Mouse (Mus musculus) midbrain, postnatal 0 days (tissue): ENCODE data around the gene Tas2r126. TPM values are rescaled to one million over a fixed set of nuclear protein-coding genes. Genes with fewer than 3 reads are reported as not detected.

ENCODE experiments used
- ATAC-seq: fragments of 200-750 bp; cut with Nextera tagmentation; 2 replicates; pipeline ENCODE4 v1.8.0; 2017; ENCODE audit warnings: moderate number of reproducible peaks, mild to moderate bottlenecking, moderate TSS enrichment, moderate library complexity; ENCODE audit not compliant: low FRiP score
- DNase-seq: peaks from one replicate; pipeline ENCODE4 v3.0.0-alpha.2; 2015; ENCODE audit warnings: low spot score
- H3K27ac ChIP-seq: fragments of 300-500 bp; sonication (generic); 2 replicates; pipeline ENCODE4 v1.5.1; 2014; ENCODE audit warnings: low read depth, mild to moderate bottlenecking, low read length, mixed read lengths
- H3K27me3 ChIP-seq: fragments of 300-500 bp; sonication (generic); 2 replicates; pipeline ENCODE4 v1.6.1; 2014; ENCODE audit warnings: low read length, control low read depth, mixed read lengths; ENCODE audit not compliant: insufficient read depth
- H3K36me3 ChIP-seq: fragments of 300-500 bp; sonication (generic); 2 replicates; pipeline ENCODE4 v1.6.1; 2014; ENCODE audit warnings: low read length, control low read depth, mixed read lengths; ENCODE audit not compliant: insufficient read depth
- H3K4me1 ChIP-seq: fragments of 300-500 bp; sonication (generic); 2 replicates; pipeline ENCODE4 v1.6.1; 2014; ENCODE audit warnings: mild to moderate bottlenecking, control low read depth, antibody characterized with exemption, low read length, mixed read lengths; ENCODE audit not compliant: insufficient read depth
- H3K4me2 ChIP-seq: fragments of 300-500 bp; sonication (generic); 2 replicates; pipeline ENCODE4 v1.6.1; 2014; ENCODE audit warnings: low read depth, mild to moderate bottlenecking, low read length, mixed read lengths; ENCODE audit not compliant: poor library complexity, severe bottlenecking
- H3K4me3 ChIP-seq: fragments of 300-500 bp; sonication (generic); 2 replicates; pipeline ENCODE4 v1.5.1; 2014; ENCODE audit warnings: low read depth, mild to moderate bottlenecking, low read length, moderate library complexity
- H3K9ac ChIP-seq: fragments of 300-500 bp; sonication (generic); replicated peaks from 2 replicates; pipeline ENCODE4 v1.6.1; 2014; ENCODE audit warnings: mild to moderate bottlenecking, low read length, moderate library complexity, mixed read lengths; ENCODE audit not compliant: poor library complexity, severe bottlenecking
- H3K9me3 ChIP-seq: fragments of 300-500 bp; sonication (generic); 2 replicates; pipeline ENCODE4 v1.6.1; 2016; ENCODE audit warnings: low read length, control low read depth
- CTCF ChIP-seq: IDR thresholded peaks from 2 replicates; pipeline ENCODE4 v1.5.1; 2016; ENCODE audit warnings: antibody characterized with exemption, mild to moderate bottlenecking
- WGBS: fragments of 180-500 bp; shearing (Covaris S2); extraction: QIAGEN DNeasy Blood & Tissue Kit; methylation state at CpG from one replicate; pipeline ENCODE4 v1.1.7; 2014; 5-methylcytosine and 5-hydroxymethylcytosine counted together
- polyA plus RNA-seq: library from polyadenylated mRNA; unstranded; fragments of >200 nt; fragmentation: Nextera tagmentation; extraction: Ambion mirVana; gene quantifications from 2 replicates; pipeline ENCODE4 v1.2.1, GENCODE M21; 2015
- total RNA-seq: library from RNA; depleted of rRNA; stranded (reverse); fragments of >200 nt; gene quantifications from 2 replicates; pipeline ENCODE4 v1.2.3, GENCODE M21; 2014

Gene Tas2r126
- total and polyA plus RNA-seq, 2 experiments from 2014 or later: not detected

DNA sequence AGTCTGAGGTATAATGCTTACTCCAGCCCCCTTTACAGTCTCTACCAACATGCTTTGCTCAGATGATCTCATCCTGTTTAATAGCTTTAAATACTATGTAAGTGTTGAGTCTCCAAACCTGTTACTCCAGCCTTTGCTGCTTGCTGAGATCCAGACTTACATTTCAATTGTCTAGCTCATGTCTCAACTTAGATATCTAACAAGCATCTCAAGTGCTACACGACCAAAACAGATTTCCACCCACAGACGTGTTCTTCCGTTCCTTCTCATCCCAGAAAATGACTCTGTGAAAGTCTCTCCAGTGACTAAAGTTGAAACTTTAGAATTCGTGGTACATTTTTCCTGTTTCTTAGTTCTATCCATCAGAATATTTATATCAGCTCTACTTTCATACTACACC is 8.0 kb upstream of the Tas2r126 start:
- no peak overlapping the region for H3K9ac ChIP-seq
- no peak overlapping the region for H3K4me3 ChIP-seq
- ATAC-seq: no peak
- no peak for DNase-seq
- no peaks in the 10 kb centered on the region for H3K9me3 ChIP-seq
- WGBS: 90% methylated on average over 4 of the region's 4 CpGs
- TF ChIP-seq CTCF: no peak
- H3K4me2 ChIP-seq: no peak overlapping the region
- no peaks in the 10 kb centered on the region for H3K4me1 ChIP-seq
- no peaks in the 10 kb centered on the region for H3K36me3 ChIP-seq
- H3K27me3 ChIP-seq: no peaks in the 10 kb centered on the region
- no peak overlapping the region for H3K27ac ChIP-seq

DNA sequence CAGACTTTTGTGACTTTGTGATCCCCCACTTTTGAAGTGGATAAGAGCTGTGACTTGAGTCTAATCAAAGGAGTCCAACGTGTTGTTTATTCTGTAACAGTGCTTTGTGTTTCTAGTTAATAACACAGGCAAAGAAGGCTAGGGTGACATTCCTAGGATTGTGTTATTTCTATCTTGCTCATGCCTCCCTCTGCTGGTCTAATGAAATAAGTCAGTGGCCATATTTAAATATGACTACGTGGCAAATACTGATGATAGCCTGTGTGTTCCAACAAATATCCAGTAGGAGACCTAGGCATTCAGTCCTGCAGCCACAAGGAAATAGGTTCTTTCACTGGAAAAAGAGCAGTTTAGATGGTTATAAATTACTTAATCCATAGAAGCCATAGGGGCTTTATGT is 781 bp upstream of the Tas2r126 start:
- 57% methylated on average over 2 of the region's 2 CpGs for WGBS
- TF ChIP-seq CTCF: peak; percentile 28

GRCm38 (mm10) chr6:42435490-42435889 is 1.2 kb downstream of the Tas2r126 start:
- Histone ChIP-seq H3K9ac (no peak overlapping the region), H3K4me2 (no peak overlapping the region), H3K27ac (no peak overlapping the region), H3K4me3 (no peak overlapping the region), H3K27me3 (no peaks in the 10 kb centered on the region), H3K9me3 (no peaks in the 10 kb centered on the region), H3K4me1 (no peaks in the 10 kb centered on the region), H3K36me3 (no peaks in the 10 kb centered on the region)
- WGBS: 67% methylated on average over 2 of the region's 2 CpGs
- no peak for DNase-seq
- ATAC-seq: no peak
- no peak for TF ChIP-seq CTCF

More for the DNA sequence above, 781 bp upstream of the Tas2r126 start:
- no peaks in the 10 kb centered on the region for H3K4me1 ChIP-seq
- no peak overlapping the region for H3K4me2 ChIP-seq
- no peak overlapping the region for H3K27ac ChIP-seq
- H3K27me3 ChIP-seq: no peaks in the 10 kb centered on the region
- DNase-seq (no peak), ATAC-seq (no peak)
- no peaks in the 10 kb centered on the region for H3K36me3 ChIP-seq
- H3K9ac ChIP-seq: no peak overlapping the region
- no peaks in the 10 kb centered on the region for H3K9me3 ChIP-seq
- no peak overlapping the region for H3K4me3 ChIP-seq

GRCm38 (mm10) chr6:42441395-42441794 is 7.1 kb downstream of the Tas2r126 start:
- Histone ChIP-seq H3K27ac (no peak overlapping the region), H3K36me3 (no peaks in the 10 kb centered on the region), H3K9ac (no peak overlapping the region), H3K9me3 (no peaks in the 10 kb centered on the region), H3K4me1 (no peaks in the 10 kb centered on the region), H3K4me2 (no peak overlapping the region), H3K27me3 (no peaks in the 10 kb centered on the region), H3K4me3 (no peak overlapping the region)
- no peak for TF ChIP-seq CTCF
- WGBS: 60% methylated on average over 2 of the region's 2 CpGs
- ATAC-seq (no peak), DNase-seq (no peak)

DNA sequence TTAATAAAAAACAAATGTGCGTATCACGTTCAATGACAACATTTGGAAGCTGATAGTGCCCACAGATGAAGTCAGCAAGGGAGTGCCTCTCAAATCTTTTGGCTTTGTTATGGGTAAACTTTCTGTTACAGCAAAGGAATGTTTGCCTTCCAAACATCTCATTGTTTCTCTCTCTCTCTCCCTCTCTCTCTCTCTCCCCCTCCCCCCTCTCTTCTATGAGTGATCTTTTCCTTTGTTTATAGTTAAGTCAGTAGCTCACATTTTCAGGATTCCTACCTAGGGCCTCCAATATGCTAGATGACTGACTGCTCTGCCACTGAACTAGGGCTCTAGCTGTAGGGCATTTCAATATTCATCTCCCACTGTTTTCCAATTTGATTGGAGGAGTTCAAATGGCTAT is 10.2 kb downstream of the Tas2r126 start:
- no peaks in the 10 kb centered on the region for H3K27me3 ChIP-seq
- no peak for TF ChIP-seq CTCF
- no peaks in the 10 kb centered on the region for H3K4me1 ChIP-seq
- no peak overlapping the region for H3K4me2 ChIP-seq
- ATAC-seq (no peak), DNase-seq (no peak)
- H3K9me3 ChIP-seq: no peaks in the 10 kb centered on the region
- H3K9ac ChIP-seq: no peak overlapping the region
- WGBS: 93% methylated on average over 2 of the region's 2 CpGs
- no peak overlapping the region for H3K27ac ChIP-seq
- no peak overlapping the region for H3K4me3 ChIP-seq
- no peaks in the 10 kb centered on the region for H3K36me3 ChIP-seq

DNA sequence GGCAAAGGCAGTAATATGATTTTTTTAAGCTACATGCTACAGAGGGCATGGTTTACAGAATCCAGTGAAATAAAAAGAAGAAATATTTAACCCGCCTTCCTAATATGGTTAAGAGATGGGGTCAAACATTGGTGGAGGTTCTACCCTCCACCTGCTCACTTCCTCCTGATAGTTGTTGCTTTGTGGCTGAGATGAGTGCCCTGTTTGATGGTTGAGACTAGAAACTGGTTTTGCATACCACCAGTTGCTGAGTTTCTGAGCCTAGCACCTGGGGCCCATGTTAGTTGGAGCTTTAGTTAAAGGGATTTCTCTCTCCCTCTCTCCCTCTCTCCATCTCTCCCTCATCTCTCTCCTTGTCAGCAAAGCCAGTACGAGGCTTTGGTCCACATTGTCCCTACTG is 13.0 kb downstream of the Tas2r126 start:
- DNase-seq (no peak), ATAC-seq (no peak)
- no peak for TF ChIP-seq CTCF
- Histone ChIP-seq H3K9me3 (no peaks in the 10 kb centered on the region), H3K9ac (no peak overlapping the region), H3K4me3 (no peak overlapping the region), H3K4me2 (no peak overlapping the region), H3K27me3 (no peaks in the 10 kb centered on the region), H3K4me1 (no peaks in the 10 kb centered on the region), H3K27ac (no peak overlapping the region), H3K36me3 (no peaks in the 10 kb centered on the region)
- WGBS: 70% methylated on average over 2 of the region's 2 CpGs

DNA sequence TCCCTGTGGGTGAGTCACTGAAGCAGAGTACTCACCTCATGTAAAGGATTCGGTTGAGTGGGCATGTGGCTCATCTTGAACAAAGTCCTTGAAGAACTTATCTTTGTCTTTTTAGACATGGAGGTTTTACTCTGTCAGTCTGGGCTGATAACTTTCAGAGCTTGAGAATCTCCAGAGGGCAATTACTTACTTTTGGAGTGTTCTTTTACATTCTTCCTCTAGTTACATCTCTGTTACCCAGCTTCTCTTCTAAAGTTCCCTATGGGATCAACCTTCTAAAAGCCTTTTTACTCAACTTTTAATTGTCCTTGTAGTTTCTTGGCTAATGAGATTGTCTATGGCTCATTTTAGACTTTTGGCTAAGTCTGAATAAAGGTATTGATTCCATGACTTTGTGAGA is 30.8 kb downstream of the Tas2r126 start, which contains the start of gene Olfr458:
TSS of gene Olfr458 (minus strand) at position 101 of the 400 bp plus-strand sequence.
- Histone ChIP-seq H3K4me3 (no peak within 1 kb of the TSS), H3K4me2 (no peak within 1 kb of the TSS), H3K9ac (no peak within 1 kb of the TSS), H3K9me3 (no peaks in the 10 kb centered on the region), H3K36me3 (no peaks in the 10 kb centered on the region), H3K4me1 (no peaks in the 10 kb centered on the region), H3K27me3 (no peaks in the 10 kb centered on the region), H3K27ac (no peak within 1 kb of the TSS)
- ATAC-seq: no peak
- TF ChIP-seq CTCF: no peak
- DNase-seq: no peak
- 69% methylated on average over 1 of the region's 1 CpGs for WGBS
